In genomic region chr10:118083721-118084075, GRCm38 (mm10) we compare ENCODE assay signal across 21 mouse cellular contexts. TPM values are rescaled to one million over a fixed set of nuclear protein-coding genes. Genes with fewer than 3 reads are reported as not detected.
DNase-seq lines count a peak whose midpoint lies in the region; TF ChIP-seq lines count a peak whose summit lies in the region.
"Had no signal": no experiment of that assay in that cellular context is flagged by ENCODE, and none has a peak within 500 bp of the region (broad histone marks: within the 10 kb centered on the region; RNA-seq: fewer than 3 reads in every experiment).

No protein-coding gene starts in this region.

- WGBS in small intestine, adult 2 months = 85% methylated on average over 8 of the region's 8 CpGs

- TF ChIP-seq CTCF in small intestine, adult 2 months (IDR thresholded peaks at IDR 0.05; ENCODE audit: extremely low read depth, insufficient read length, insufficient replicate concordance, low read depth, low read length) = no peak

- TF ChIP-seq POLR2A in small intestine, adult 2 months (IDR thresholded peaks at IDR 0.05; ENCODE audit: low read depth, low read length) = no peak

- H3K4me1 ChIP-seq in small intestine, adult 2 months (ENCODE audit: control insufficient read depth, insufficient read depth, insufficient read length, low read length) = no peaks in the 10 kb centered on the region
- H3K4me1 ChIP-seq: limb, embryonic 13.5 days; liver, embryonic 15.5 days had no signal

- no peak overlapping the region for H3K4me3 ChIP-seq in small intestine, adult 2 months (ENCODE audit: low read depth, low read length)
- H3K4me3 ChIP-seq: embryonic facial prominence, embryonic 15.5 days; forebrain, embryonic 10.5 days; hindbrain, embryonic 15.5 days; limb, embryonic 13.5 days; liver, embryonic 15.5 days; midbrain, embryonic 15.5 days had no signal

- peak overlapping the region; percentile 42; the same call in 1 of the 2 replicates for H3K27ac ChIP-seq in small intestine, adult 2 months (ENCODE audit: insufficient read depth, low read depth, low read length)
- H3K27ac ChIP-seq: embryonic facial prominence, embryonic 15.5 days; forebrain, embryonic 10.5 days; hindbrain, embryonic 15.5 days; limb, embryonic 13.5 days; liver, embryonic 15.5 days; midbrain, embryonic 15.5 days had no signal

- intact Hi-C loops in left cerebral cortex, postnatal 4 days (cut with DNase I) = no loop called here

- no peaks in the 10 kb centered on the region for H3K36me3 ChIP-seq in small intestine, adult 2 months (ENCODE audit: control insufficient read depth, insufficient read depth, low read length)
- H3K36me3 ChIP-seq: embryonic facial prominence, embryonic 15.5 days; forebrain, embryonic 10.5 days; hindbrain, embryonic 15.5 days; limb, embryonic 13.5 days; liver, embryonic 15.5 days; midbrain, embryonic 15.5 days had no signal

- DNase-seq in left cerebral cortex, postnatal 4 days = peak; percentile 10
- no peak for DNase-seq in left cerebral cortex, adult 8-10 months (ENCODE audit: low spot score in 2 of 2)
- DNase-seq in CD8-positive naive resting alpha-beta T cell, adult 2 months (ENCODE audit: low read depth in 2 of 2, low spot score in 2 of 2) = peak; percentile 41 to 51
- DNase-seq in thymus, postnatal 36 days = peak; percentile 71 to 86
- no peak for DNase-seq in adrenal gland, postnatal 14 days
- DNase-seq in frontal cortex, postnatal 25 days (ENCODE audit: low spot score in 2 of 2) = no peak
- DNase-seq: adrenal gland, postnatal 10 days; cerebellum, adult 9-10 months; embryo, embryonic 11 days; gastrocnemius, postnatal 14 days; heart, postnatal 10 days; kidney, adult 2 months; kidney, postnatal 14 days had no signal

- H3K27me3 ChIP-seq in small intestine, adult 2 months (ENCODE audit: control insufficient read depth, insufficient read depth, low read length) = no peaks in the 10 kb centered on the region
- H3K27me3 ChIP-seq: embryonic facial prominence, embryonic 15.5 days; hindbrain, embryonic 15.5 days; limb, embryonic 13.5 days; liver, embryonic 15.5 days; megakaryocyte, embryonic 14.5 days; midbrain, embryonic 15.5 days had no signal

RNA-seq across cellular contexts. Expression of gene Mdm1, which starts 57.9 kb away (rescaled TPM):
- total RNA-seq in left cerebral cortex, postnatal 4 days (2021) = 10 to 100 TPM; 16.7 to 19.7 TPM
- total RNA-seq in left cerebral cortex, adult 8-10 months (2022) = 1 to 10 TPM; 6.2 to 9.9 (median 7.2) TPM
- 0.75 and 1.4 TPM in 2 replicates for polyA plus RNA-seq in small intestine, adult 2 months (2012; rRNA removed)
- 15.7 and 17.6 TPM in 2 replicates for total RNA-seq in adrenal gland, postnatal 14 days (2021)

Comparison
In these comparisons a context has a peak if more than half of its experiments do, and no peak if none do; other contexts are left out.
1. DNase-seq: peak in left cerebral cortex, postnatal 4 days (single experiment), CD8-positive naive resting alpha-beta T cell, adult 2 months (2 of 2) and thymus, postnatal 36 days (2 of 2); none in left cerebral cortex, adult 8-10 months (0 of 2), adrenal gland, postnatal 14 days (single experiment) and frontal cortex, postnatal 25 days (0 of 2).